Mouse (Mus musculus) monocyte, adult 5-6 weeks (primary cell): ENCODE results near the gene Nlgn1. TPM values are rescaled to one million over a fixed set of nuclear protein-coding genes. Genes with fewer than 3 reads are reported as not detected.

Experiments used
- ATAC-seq: fragments of 153-309, 156-312 bp; replicated peaks from 2 replicates; pipeline ENCODE4 v1.8.0; 2017; ENCODE audit warnings: mild to moderate bottlenecking; ENCODE audit not compliant: low TSS enrichment, insufficient number of reproducible peaks, severe bottlenecking, poor library complexity, low FRiP score
- total RNA-seq: library from RNA; stranded (forward); fragments of 200-1000, 200-491, 200-594 nt; gene quantifications from 3 replicates; pipeline ENCODE4 v1.2.3, GENCODE M21; 2017

The Nlgn1 gene
- total RNA-seq, 1 experiment from 2014 or later, result not detected

DNA sequence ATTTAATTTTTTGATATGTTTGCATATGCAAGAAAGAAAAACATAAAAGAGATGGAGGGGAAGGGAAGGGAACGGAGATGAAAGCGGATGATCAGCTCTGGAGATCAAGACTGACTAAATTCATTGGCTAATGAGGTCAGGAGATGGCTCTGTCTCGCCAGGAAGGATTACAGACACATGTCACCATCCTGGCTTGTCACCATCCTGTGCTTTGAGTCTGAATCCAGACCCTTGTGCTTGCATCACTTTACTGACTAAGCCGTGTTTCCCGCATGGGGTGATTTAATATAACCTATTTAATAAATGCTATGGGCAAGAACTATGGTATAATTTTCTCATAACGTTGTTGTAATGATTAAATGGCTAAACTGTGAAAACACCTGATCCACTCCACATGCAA, 202.8 kb downstream of the Nlgn1 start:
- ATAC-seq, result no peak

DNA sequence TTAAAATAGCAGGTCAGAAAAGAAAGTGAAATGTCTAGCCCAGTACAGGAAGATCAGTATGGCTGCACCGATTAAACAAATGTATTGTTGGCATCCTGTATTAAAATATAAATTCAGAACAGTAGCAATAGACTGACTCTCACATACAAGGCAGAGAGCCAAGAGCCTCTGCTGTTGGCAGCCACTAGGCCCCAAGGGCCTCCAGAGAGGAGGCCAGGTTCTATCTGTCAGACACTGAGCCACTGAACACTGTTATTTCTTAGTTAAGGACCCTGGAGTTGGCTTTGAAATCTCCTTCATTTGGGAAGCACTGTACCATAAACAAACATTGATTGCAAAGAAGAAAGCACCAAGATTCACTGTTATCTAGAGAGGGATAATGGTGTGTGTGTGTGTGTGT, 215.2 kb downstream of the Nlgn1 start:
- no peak for ATAC-seq

DNA sequence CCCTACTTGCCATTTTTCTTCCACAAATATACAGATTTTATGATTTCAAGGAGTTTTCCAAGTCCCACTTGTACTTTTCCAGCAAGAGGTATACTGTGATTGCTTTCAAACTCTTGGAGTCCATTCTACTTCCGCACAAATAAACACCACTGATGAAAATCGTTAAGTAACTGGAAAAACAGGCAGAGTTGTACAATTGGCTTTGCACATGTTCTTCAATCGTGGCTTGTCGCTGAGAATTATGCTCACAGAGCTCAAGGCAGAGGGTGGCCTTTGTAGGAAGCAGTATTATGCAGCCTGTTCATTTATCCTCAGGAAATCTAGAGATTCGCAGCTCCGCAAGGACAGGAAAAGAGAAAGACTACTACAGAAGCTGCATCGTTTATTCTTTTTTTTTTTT, 225.9 kb downstream of the Nlgn1 start:
- no peak for ATAC-seq

DNA sequence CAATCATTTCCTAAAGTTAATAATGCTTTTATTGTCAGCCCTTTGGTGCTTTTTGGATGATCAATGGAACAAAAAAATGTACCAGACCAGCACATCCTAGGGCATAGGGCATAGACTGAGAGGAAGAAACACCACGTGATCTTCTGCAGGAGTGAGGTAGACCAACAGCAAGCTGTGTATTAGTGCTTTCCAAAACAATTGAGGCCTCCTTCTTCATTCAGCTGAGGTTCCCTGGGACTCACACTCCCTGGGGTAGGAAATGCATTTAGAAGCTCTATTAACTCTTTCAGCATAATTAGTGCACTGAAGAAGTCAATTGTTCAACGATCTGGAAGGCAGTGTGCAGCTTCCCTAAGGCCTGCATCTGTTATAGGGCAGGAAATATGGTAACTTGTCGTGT, 226.7 kb downstream of the Nlgn1 start:
- ATAC-seq, result no peak

GRCm38 (mm10) chr3:26102271-26102670, 230.0 kb downstream of the Nlgn1 start:
- no peak for ATAC-seq

- ATAC-seq, result no peak
Observed at GRCm38 (mm10) chr3:26095551-26095950, 236.7 kb downstream of the Nlgn1 start.

DNA sequence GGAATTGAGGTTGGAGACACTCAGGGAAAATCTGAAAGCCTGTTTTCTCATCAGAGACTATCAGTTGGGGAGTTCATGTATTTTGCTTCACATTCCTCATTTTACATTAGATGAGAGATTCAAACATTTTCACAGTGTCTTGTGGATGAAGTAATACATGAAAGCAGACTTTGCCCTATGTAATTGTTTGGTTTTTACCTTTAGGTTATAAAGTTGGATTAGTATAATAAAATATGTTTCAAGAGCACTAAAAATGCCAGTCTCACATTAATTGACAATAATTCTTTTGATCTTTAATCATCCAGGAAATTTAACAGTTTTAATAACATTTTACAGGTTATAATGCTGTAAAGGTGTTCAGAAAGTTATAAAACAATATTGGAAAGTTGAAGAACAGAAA, 262.9 kb downstream of the Nlgn1 start:
- ATAC-seq, result no peak

- no peak for ATAC-seq
Observed at GRCm38 (mm10) chr3:26050769-26051168, 281.5 kb downstream of the Nlgn1 start.

DNA sequence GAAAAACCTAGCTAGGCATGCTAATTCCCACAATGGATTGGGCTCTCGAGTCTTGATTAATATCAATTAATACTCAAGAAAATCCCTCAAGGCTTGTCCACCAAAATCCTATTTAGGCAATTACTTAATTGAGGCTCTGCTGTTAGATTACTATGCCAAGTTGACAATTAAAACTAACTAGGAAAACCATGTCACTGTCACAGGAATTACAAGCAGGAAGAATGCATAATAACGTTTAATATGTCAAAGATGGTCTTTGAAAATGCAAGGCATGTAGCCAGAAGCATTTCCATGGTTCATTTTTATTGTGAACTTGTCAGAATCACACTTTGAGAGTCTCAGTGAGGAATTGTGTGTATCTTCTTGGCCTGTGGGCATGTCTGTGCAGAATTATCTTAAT, 289.3 kb downstream of the Nlgn1 start:
- no peak for ATAC-seq

DNA sequence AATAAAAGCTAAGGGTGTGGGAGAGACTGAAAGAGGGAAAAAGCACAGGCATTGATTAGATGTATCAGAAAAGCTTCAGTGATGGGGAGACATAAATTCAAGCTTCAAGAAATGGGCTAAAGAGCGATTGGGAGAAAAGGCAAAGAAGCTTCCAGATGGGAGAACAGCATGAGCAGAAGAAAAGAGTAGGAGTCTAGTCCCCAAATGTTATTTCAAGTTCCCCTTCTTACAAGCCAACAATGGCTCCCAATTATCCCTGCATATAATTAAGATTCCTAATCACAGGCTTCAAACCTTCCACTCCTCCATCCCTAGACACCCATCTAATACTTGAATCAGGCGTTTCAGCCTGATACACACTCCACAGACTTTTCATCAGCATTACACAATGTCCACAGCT, 292.6 kb downstream of the Nlgn1 start:
- ATAC-seq, result no peak

DNA sequence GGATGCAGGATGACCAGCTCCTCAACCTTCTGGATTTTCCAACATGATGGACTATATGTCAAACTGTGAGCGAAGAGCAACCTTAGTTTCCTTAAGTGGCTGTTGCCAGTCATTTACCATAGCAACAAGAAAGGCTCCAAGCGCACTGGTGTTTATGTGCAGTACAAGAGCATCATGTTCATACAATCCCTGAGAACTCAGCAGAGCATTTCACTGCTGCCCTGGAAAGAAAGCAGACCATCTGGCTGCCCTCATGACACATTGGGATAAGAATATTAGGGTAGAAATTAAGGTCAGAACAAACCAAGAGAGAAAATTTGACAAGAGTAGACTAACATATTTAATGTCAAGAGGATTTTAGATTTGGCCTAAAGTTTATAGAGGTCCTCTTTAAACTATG, 306.2 kb downstream of the Nlgn1 start:
- no peak for ATAC-seq

- no peak for ATAC-seq
Observed at GRCm38 (mm10) chr3:26023217-26023616, 309.0 kb downstream of the Nlgn1 start.

- no peak for ATAC-seq
Observed at GRCm38 (mm10) chr3:26021632-26022184, 310.6 kb downstream of the Nlgn1 start.

DNA sequence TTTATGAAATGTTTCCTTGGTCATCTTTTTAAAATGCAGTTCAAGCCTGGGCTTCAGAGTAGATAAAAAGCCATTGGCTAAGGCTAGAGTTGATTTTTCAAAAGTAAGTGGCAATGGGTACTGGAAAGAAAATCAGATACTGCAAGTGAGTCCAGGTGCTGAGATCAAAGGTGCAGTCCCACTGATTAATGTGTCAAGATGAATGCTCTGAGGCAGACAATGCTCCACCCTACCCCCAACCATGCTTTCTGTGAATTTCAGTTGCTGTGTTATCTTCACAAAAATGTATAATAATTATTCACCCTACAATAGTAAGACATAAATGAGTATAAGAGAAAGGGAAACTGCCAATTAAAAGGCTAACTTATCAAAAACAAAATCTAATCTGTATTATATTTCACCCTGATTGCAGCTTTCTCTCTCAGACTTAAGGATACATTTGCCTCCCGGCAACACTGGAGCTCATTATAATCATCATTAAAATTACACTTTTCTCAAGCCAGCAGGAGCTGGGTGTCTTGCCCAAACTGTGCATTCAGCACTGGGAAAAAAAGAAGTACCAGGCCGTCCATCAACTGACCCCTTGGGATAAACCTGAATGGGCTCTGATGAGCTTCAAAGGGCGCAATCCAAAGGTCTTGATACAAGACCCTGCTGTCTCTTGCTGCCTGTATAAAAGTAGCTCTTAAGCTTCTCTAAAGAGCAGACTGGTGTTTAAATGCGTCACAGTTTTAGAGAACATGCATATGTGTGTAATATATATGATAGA, 320.8 kb downstream of the Nlgn1 start:
- ATAC-seq, result no peak

- ATAC-seq, result no peak
Observed at GRCm38 (mm10) chr3:26002863-26003608, 329.2 kb downstream of the Nlgn1 start.

- ATAC-seq, result no peak
Observed at GRCm38 (mm10) chr3:26002367-26002766, 329.9 kb downstream of the Nlgn1 start.

GRCm38 (mm10) chr3:25967546-25967945, 364.7 kb downstream of the Nlgn1 start:
- no peak for ATAC-seq

DNA sequence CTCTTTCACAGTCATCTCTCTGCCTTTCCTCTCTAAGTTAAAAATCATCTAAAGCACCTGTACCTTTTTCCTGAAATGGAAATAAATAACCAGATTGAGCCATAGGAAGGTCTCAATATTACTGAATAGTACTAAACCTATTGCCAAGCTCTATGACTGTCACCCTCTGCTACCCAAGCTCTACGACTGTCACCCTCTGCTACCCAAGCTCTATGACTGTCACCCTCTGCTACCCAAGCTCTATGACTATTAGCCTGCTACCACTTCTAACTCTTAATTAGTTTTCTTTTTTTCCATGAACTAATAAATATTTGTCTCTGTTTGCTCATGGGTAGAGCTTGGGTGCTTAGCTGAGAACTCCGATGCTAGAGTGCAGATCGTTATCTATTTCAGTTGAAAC, 368.0 kb downstream of the Nlgn1 start:
- no peak for ATAC-seq

GRCm38 (mm10) chr3:25963568-25963967, 368.7 kb downstream of the Nlgn1 start:
- no peak for ATAC-seq

- ATAC-seq, result no peak
Observed at GRCm38 (mm10) chr3:25916535-25916934, 415.7 kb downstream of the Nlgn1 start.
